Mouse (Mus musculus) lung, adult 2 months (tissue): Measurements from ENCODE around the gene Map2k6. TPM values are rescaled to one million over a fixed set of nuclear protein-coding genes. Genes with fewer than 3 reads are reported as not detected.
A peak's percentile ranks its signal among the peaks of the same experiment; 100 is the strongest.

Experiments used
- DNase-seq: peaks from one replicate; pipeline ENCODE4 v3.0.0; 2022
- H3K4me1 ChIP-seq: fragments of 200-500 bp; 2 replicates; pipeline ENCODE4 v1.6.1; 2011; ENCODE audit warnings: low read length; ENCODE audit not compliant: control insufficient read depth, insufficient read depth
- H3K4me3 ChIP-seq: fragments of 200-500 bp; replicated peaks from 2 replicates; pipeline ENCODE3; 2011; ENCODE audit warnings: low read depth, mild to moderate bottlenecking, control low read depth, low read length; ENCODE audit errors: extremely low read depth
- CTCF ChIP-seq: fragments of 200-500 bp; IDR thresholded peaks from 2 replicates; pipeline ENCODE4 v1.5.1; 2011; ENCODE audit warnings: mild to moderate bottlenecking, low read length, control low read depth; ENCODE audit not compliant: insufficient read depth
- POLR2A ChIP-seq: fragments of 200-500 bp; IDR thresholded peaks from 2 replicates; pipeline ENCODE4 v1.6.1; 2011; ENCODE audit warnings: low read depth, mild to moderate bottlenecking, control low read depth, low read length, borderline replicate concordance; ENCODE audit errors: extremely low read depth
- WGBS: fragments of 180-500 bp; shearing (Covaris S2); methylation state at CpG from one replicate; pipeline ENCODE4 v1.1.7; 2018; 5-methylcytosine and 5-hydroxymethylcytosine counted together
- polyA plus RNA-seq: library from polyadenylated mRNA; depleted of rRNA; stranded (reverse); fragments of >200 nt; gene quantifications from 2 replicates; pipeline ENCODE4 v1.2.3, GENCODE M21; 2012

Gene Map2k6
- polyA plus RNA-seq, 1 experiment: 2.1 TPM

DNA sequence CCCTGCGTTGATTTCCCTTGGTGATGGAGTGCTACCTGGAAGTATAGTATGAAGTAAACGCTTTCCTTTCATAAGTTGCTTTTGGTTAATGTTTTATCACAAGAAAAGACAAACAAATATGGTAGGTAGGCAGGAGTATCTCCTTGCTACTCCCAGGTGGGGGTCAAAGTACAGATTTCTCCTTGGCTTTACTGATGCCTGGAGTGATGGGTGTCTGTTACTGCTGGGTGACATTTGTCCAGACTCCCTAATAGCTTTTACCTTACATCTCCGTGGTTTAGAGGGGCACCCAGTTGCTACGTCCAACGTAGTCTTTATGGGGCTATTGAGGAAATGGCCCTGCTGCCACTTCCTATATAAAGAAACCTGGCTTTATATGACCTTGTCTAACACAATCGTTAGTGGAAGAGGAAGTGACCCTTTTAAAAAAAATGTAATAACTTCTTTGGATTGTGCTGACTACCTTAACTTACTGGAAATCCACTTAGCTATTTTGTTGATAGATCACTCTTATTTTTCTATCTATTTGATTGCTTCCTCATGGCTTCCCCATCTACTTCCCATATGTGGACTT, 27.7 kb downstream of the Map2k6 start:
- no peaks in the 10 kb centered on the region for H3K4me1 ChIP-seq
- TF ChIP-seq CTCF: no peak
- DNase-seq: no peak
- H3K4me3 ChIP-seq: no peak overlapping the region
- 60% methylated on average over 6 of the region's 6 CpGs for WGBS

DNA sequence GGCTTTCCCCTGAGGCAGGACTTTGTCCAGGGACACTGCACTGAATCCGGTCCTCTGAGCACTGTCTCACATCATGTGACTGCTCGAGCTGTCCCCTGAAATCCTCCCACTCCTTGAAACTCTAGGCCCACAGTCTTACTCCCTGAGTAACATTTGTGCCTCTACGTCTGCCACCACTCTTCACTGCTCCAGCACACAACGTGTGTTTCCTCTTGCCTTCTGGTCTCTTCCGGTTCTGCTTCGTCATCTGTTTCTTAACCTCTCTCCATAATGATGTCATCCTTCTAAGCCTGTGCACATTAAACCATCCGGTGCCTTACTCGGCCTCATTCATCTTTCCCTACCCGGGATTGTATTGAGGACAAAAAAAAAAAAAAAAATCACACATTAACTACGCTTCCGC, 28.2 kb downstream of the Map2k6 start:
- no peak for TF ChIP-seq CTCF
- no peak for TF ChIP-seq POLR2A
- WGBS: 32% methylated on average over 11 of the region's 11 CpGs
- Histone ChIP-seq H3K4me3 (no peak overlapping the region), H3K4me1 (no peaks in the 10 kb centered on the region)
- no peak for DNase-seq

DNA sequence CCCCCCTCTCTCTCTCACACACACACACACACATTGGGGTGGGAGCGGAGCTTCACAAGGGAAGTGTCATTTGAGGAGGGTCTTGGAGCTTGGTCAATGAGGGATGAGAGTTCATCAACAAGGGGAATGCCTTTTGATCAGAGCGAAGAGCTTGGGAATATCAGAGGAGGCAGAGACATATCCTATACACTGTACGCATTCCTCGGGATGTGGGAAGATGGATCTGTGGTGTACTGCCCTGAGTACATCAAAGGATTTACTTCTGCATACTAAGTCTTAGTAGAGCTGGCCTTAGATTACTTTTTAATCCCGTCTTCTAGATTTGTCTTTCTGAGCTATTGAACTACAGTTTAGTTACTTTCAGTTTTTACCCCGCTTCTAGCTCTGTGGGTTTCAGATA, 30.1 kb downstream of the Map2k6 start:
- 88% methylated on average over 6 of the region's 6 CpGs for WGBS
- TF ChIP-seq POLR2A: no peak
- TF ChIP-seq CTCF: no peak
- Histone ChIP-seq H3K4me3 (no peak overlapping the region), H3K4me1 (no peaks in the 10 kb centered on the region)
- DNase-seq: no peak

DNA sequence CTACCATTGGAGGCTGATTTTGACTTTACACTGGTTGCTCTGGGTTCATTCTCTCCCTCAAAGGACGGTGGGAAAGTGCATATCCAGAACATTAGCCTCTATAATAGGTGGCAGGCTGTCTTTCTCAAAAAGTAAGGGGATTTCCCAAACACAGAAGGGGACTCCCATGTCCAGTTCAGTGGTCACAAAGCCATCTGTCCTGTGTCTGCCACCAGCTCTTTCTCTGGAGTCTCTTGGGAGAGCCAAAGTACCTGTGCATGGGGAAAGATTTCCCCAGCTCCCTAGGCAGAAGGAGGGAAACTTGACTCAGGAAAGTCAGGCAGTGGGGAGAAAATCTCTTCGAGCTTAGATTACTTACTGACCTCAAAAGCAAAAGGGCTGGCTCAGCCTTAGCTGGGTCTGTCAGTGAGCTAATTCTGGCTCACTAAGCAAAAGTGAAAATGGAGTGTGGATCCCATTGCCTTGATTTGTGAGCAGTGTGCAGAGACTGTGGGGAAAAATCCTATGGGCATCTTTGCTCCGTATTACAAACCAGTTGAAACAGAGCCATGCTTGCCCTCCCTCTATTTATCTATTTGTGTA, 31.0 kb downstream of the Map2k6 start:
- Histone ChIP-seq H3K4me3 (no peak overlapping the region), H3K4me1 (no peaks in the 10 kb centered on the region)
- WGBS: 65% methylated on average over 3 of the region's 3 CpGs
- TF ChIP-seq POLR2A: no peak
- TF ChIP-seq CTCF: no peak
- no peak for DNase-seq

DNA sequence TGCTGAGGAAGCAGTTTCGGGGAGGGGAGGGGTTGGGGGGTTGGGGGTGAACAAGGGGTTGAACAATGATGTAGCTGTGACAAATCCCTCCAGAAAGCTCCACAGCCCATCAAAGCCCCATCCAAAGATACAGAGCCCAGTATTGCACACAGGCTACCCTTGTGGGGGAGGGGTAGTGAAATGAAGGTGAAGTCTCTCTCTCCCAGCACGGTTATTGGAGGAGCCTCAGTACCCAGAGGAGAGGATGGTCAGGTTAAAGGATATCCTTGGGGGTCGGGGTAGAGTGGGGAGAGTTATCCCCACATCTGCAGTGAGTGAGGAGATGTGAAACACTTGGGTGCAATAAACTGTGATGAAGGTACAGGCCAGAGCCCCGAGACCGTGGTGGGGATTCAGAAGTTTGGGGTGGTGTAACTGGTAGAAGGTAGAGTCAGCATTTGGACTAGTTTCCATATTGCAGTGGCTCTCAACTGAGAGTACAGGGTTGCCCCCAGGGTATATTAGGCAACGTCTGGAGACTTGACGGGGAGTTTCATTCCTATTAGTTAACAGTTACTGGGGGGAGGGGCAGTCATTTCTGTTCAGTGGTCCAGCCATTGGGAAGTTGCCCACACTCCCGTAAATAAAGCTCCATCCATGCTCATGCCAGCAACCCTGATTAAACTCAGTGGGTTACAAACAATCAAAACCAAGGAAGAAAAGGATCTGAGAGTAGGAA, 37.1 kb downstream of the Map2k6 start:
- 84% methylated on average over 8 of the region's 8 CpGs for WGBS

DNA sequence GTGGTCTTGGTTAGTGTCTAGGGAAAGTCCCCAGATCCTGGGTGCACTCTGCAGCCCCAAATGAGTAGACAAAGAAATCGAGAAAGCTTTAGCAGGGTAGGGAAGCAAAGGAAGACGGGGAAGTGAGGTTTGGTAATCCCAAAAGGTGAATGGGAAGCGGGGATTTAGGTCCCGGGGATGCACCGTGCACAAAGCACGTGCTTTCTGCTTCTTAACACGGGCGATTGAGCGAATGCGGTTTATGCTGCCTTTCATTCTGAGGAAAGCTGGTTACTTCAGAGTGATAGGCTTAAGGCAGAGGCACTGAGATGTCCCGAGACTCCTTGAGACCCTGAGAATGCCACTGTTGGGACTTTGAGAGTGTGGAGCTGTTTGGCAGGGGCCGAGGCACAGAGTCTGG, 38.1 kb downstream of the Map2k6 start:
- 92% methylated on average over 12 of the region's 12 CpGs for WGBS

More for the DNA sequence above, 37.1 kb downstream of the Map2k6 start:
- H3K4me3 ChIP-seq: no peak overlapping the region
- DNase-seq: no peak
- TF ChIP-seq POLR2A (no peak), CTCF (no peak)
- H3K4me1 ChIP-seq: no peaks in the 10 kb centered on the region

DNA sequence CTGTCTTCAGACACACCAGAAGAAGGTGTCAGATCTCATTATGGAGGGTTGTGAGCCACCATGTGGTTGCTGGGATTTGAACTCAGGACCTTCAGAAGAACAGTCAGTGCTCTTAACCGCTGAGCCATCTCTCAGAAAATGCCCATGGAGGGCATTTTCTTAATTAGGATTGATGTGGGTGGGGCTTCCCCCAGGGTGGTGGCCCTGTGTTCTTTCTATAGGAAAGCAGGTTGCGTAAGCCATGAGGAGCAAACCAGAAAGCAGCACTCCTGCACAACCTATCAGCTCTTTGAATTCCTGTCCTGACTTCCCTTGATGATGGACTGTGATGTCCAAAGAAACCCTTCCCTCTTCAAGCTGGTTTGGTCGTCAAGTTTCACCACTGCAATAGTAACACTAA, 39.2 kb downstream of the Map2k6 start:
- WGBS: 95% methylated on average over 3 of the region's 3 CpGs
- TF ChIP-seq CTCF (no peak), POLR2A (no peak)
- no peak for DNase-seq
- no peaks in the 10 kb centered on the region for H3K4me1 ChIP-seq
- H3K4me3 ChIP-seq: no peak overlapping the region

More for the DNA sequence above, 38.1 kb downstream of the Map2k6 start:
- Histone ChIP-seq H3K4me3 (no peak overlapping the region), H3K4me1 (no peaks in the 10 kb centered on the region)
- no peak for TF ChIP-seq CTCF
- TF ChIP-seq POLR2A: no peak
- DNase-seq: no peak

DNA sequence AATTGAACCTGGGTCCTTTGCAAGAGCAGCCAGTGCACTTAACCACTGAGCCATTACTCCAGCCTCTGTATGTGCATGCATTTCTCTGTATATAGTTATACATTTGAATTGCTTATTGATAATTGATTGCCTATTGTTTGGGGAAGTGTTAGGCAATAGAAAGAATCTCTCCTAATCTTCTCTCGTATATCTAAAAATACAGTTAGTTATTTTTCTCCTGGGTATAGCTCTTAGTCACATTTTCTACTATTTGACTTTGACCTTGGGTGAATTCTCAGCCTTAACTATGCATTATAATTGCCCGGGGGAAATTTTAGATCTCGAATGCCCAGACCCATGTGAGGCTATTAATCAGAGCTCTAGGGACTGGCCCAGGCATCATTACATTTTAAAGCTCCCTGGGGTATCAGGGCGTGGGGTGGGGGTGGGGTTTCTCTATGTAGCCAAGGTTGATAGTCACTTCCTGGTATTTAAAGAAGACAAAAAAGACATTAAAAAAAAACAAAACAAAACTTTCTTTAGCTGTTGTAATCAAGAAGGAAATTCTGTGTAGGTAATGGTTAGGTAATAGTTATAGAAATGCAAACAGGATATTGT, 39.9 kb downstream of the Map2k6 start:
- no peak for DNase-seq
- no peaks in the 10 kb centered on the region for H3K4me1 ChIP-seq
- TF ChIP-seq POLR2A (no peak), CTCF (no peak)
- 55% methylated on average over 4 of the region's 4 CpGs for WGBS
- no peak overlapping the region for H3K4me3 ChIP-seq

DNA sequence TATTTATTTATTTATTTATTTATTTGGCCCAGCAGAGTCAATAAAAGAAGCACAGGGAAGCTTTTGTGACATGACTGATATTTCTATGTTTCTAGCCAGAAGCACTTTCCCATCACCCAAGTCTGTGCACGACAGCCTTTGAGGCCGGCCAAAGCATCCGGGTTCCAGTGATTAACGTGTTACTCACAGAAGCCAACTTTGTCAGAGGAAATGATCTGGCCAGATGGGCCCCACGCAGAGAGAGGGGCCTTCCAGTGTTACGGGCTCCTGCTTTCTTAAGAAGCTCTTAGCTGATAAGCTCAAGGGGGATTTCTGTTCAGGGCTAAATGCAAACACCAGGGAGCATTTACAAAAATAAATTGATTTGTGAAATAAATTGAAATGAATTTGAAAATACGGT, 40.4 kb downstream of the Map2k6 start:
- WGBS: 36% methylated on average over 7 of the region's 7 CpGs
- Histone ChIP-seq H3K4me1 (no peaks in the 10 kb centered on the region), H3K4me3 (no peak overlapping the region)
- DNase-seq: no peak
- TF ChIP-seq POLR2A: no peak
- no peak for TF ChIP-seq CTCF

DNA sequence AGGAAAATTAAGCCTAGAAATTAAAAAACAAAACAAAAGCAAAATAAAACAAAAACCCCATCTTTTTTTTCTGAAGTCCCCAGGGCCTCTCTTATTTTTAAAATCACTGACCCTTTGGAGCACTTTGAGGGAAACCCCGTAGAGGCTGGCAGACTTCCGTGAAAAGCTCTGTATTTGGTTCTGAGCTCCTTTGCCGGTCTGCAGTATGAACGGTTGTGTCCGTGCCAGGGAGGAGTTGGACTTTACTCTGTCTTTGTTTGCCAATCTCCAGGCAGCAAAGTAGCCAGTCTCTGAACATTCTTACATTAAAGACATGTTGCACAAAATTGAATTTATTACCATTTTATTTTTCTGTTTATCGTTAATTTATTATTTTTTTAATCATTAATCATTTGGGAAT, 45.7 kb downstream of the Map2k6 start:
- DNase-seq: no peak
- no peak overlapping the region for H3K4me3 ChIP-seq
- 63% methylated on average over 6 of the region's 6 CpGs for WGBS
- TF ChIP-seq CTCF: no peak
- TF ChIP-seq POLR2A: no peak
- H3K4me1 ChIP-seq: peaks cover 2% of the 10 kb centered on the region; the same call in 1 of the 2 replicates

DNA sequence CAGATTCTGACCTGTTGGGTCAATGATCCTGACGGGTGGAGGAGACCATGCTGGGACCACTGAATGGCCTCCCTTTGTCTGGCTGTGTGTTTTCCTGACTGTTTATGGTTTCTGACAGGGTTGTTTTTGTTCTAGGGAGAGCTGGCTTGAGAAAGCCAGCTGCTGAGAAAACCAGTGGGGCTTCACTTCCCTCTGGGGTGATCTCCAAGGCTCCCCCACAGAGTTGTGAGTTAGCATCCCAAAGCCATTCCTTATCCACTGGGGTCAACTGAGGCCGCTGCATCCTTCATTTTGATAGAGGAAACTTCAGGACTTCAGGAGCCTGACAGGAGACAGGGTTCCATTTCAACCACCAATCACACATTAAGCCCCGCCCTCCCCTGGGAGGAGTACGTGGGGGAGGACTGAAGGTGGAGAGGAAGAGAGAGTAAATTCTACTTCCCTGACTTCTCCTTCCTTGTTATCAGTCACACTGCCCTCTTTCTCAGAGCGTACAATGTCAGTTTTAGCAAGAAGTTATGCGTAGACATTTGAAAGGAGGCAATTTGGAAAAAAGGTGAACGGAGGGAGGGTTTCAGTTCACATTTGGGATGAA, 49.3 kb downstream of the Map2k6 start:
- 30% methylated on average over 7 of the region's 7 CpGs for WGBS
- Histone ChIP-seq H3K4me3 (no peak overlapping the region), H3K4me1 (peaks cover 2% of the 10 kb centered on the region; the same call in 1 of the 2 replicates)
- TF ChIP-seq POLR2A (no peak), CTCF (no peak)
- peak; percentile 12 for DNase-seq
